Mouse (Mus musculus): Measurements from ENCODE around the gene Tmx2.

- TF ChIP-seq POLR2A (IDR thresholded peaks at IDR 0.05; ENCODE audit: insufficient read depth, low read depth, low read length) = no peak
- no peak for TF ChIP-seq CTCF (IDR thresholded peaks at IDR 0.05; ENCODE audit: insufficient read depth, low read depth, low read length)
Observed at GRCm38 (mm10) chr2:84670569-84670933, 8.4 kb downstream of the Tmx2 start, which contains the start of gene Selenoh.
